Mouse (Mus musculus): ENCODE measurements around the gene Dnah2. TPM values are rescaled to one million over a fixed set of nuclear protein-coding genes. Genes with fewer than 3 reads are reported as not detected.

The Dnah2 gene
- polyA plus RNA-seq, 1 experiment from 2014 or later = 3.0 TPM

- Histone ChIP-seq H3K27ac (ENCODE audit: low read depth, low read length) (no peak overlapping the region), H3K4me2 (ENCODE audit: low read length) (no peak overlapping the region), H3K27me3 (replicated peaks; ENCODE audit: control insufficient read depth, insufficient read depth, low read length) (no peaks in the 10 kb centered on the region), H3K36me3 (ENCODE audit: control insufficient read depth, insufficient read depth, low read length) (no peaks in the 10 kb centered on the region; the same call in 1 of the 2 replicates), H3K9ac (ENCODE audit: low read depth, low read length) (no peak overlapping the region), H3K4me3 (ENCODE audit: low read length) (no peak overlapping the region), H3K9me3 (ENCODE audit: control insufficient read depth, low read length) (no peaks in the 10 kb centered on the region), H3K4me1 (ENCODE audit: control insufficient read depth, insufficient read depth, low read depth, low read length) (peaks cover 20% of the 10 kb centered on the region)
- ATAC-seq = no peak
- WGBS = 73% methylated on average over 5 of the region's 5 CpGs
These were observed 27.4 kb upstream of the Dnah2 start for GRCm38 (mm10) chr11:69576307-69576706.

GRCm38 (mm10) chr11:69575220-69575619 is 26.3 kb upstream of the Dnah2 start:
- Histone ChIP-seq H3K9me3 (ENCODE audit: control insufficient read depth, low read length) (no peaks in the 10 kb centered on the region), H3K4me1 (ENCODE audit: control insufficient read depth, insufficient read depth, low read depth, low read length) (peaks cover 20% of the 10 kb centered on the region), H3K27me3 (replicated peaks; ENCODE audit: control insufficient read depth, insufficient read depth, low read length) (no peaks in the 10 kb centered on the region), H3K36me3 (ENCODE audit: control insufficient read depth, insufficient read depth, low read length) (peaks cover 2% of the 10 kb centered on the region; the same call in 1 of the 2 replicates), H3K4me3 (ENCODE audit: low read length) (no peak overlapping the region), H3K4me2 (ENCODE audit: low read length) (no peak overlapping the region), H3K27ac (ENCODE audit: low read depth, low read length) (no peak overlapping the region), H3K9ac (ENCODE audit: low read depth, low read length) (no peak overlapping the region)
- ATAC-seq = no peak
- 64% methylated on average over 3 of the region's 3 CpGs for WGBS

GRCm38 (mm10) chr11:69565131-69565530 is 16.2 kb upstream of the Dnah2 start:
- no peak overlapping the region for H3K4me2 ChIP-seq (ENCODE audit: low read length)
- no peak overlapping the region for H3K4me3 ChIP-seq (ENCODE audit: low read length)
- WGBS = 86% methylated on average over 8 of the region's 8 CpGs
- H3K27ac ChIP-seq (ENCODE audit: low read depth, low read length) = no peak overlapping the region
- no peaks in the 10 kb centered on the region for H3K27me3 ChIP-seq (replicated peaks; ENCODE audit: control insufficient read depth, insufficient read depth, low read length)
- H3K4me1 ChIP-seq (ENCODE audit: control insufficient read depth, insufficient read depth, low read depth, low read length) = peaks cover 14% of the 10 kb centered on the region
- H3K36me3 ChIP-seq (ENCODE audit: control insufficient read depth, insufficient read depth, low read length) = peaks cover 5% of the 10 kb centered on the region
- ATAC-seq = no peak
- no peak overlapping the region for H3K9ac ChIP-seq (ENCODE audit: low read depth, low read length)
- H3K9me3 ChIP-seq (ENCODE audit: control insufficient read depth, low read length) = no peaks in the 10 kb centered on the region

- no peak overlapping the region for H3K4me2 ChIP-seq (ENCODE audit: low read length)
- H3K27me3 ChIP-seq (replicated peaks; ENCODE audit: control insufficient read depth, insufficient read depth, low read length) = no peaks in the 10 kb centered on the region
- H3K9me3 ChIP-seq (ENCODE audit: control insufficient read depth, low read length) = no peaks in the 10 kb centered on the region
- peaks cover 14% of the 10 kb centered on the region for H3K4me1 ChIP-seq (ENCODE audit: control insufficient read depth, insufficient read depth, low read depth, low read length)
- H3K27ac ChIP-seq (ENCODE audit: low read depth, low read length) = no peak overlapping the region
- no peak overlapping the region for H3K9ac ChIP-seq (ENCODE audit: low read depth, low read length)
- peaks cover 5% of the 10 kb centered on the region for H3K36me3 ChIP-seq (ENCODE audit: control insufficient read depth, insufficient read depth, low read length)
- WGBS = 47% methylated on average over 3 of the region's 3 CpGs
- no peak for ATAC-seq
- no peak overlapping the region for H3K4me3 ChIP-seq (ENCODE audit: low read length)
These were observed 15.5 kb upstream of the Dnah2 start for GRCm38 (mm10) chr11:69564391-69564790.

- Histone ChIP-seq H3K27ac (ENCODE audit: low read depth, low read length) (no peak overlapping the region), H3K27me3 (replicated peaks; ENCODE audit: control insufficient read depth, insufficient read depth, low read length) (no peaks in the 10 kb centered on the region), H3K36me3 (ENCODE audit: control insufficient read depth, insufficient read depth, low read length) (peaks cover 5% of the 10 kb centered on the region), H3K4me2 (ENCODE audit: low read length) (no peak overlapping the region), H3K4me1 (ENCODE audit: control insufficient read depth, insufficient read depth, low read depth, low read length) (peaks cover 24% of the 10 kb centered on the region), H3K9me3 (ENCODE audit: control insufficient read depth, low read length) (no peaks in the 10 kb centered on the region), H3K9ac (ENCODE audit: low read depth, low read length) (no peak overlapping the region), H3K4me3 (ENCODE audit: low read length) (no peak overlapping the region)
- WGBS = 87% methylated on average over 13 of the region's 13 CpGs
- ATAC-seq = no peak
These were observed 14.5 kb upstream of the Dnah2 start for GRCm38 (mm10) chr11:69563373-69563772.

GRCm38 (mm10) chr11:69560896-69561854 is 12.3 kb upstream of the Dnah2 start:
- Histone ChIP-seq H3K9ac (ENCODE audit: low read depth, low read length) (peak overlapping the region; percentile 88; the same call in 1 of the 2 replicates), H3K9me3 (ENCODE audit: control insufficient read depth, low read length) (no peaks in the 10 kb centered on the region), H3K4me2 (ENCODE audit: low read length) (peak overlapping the region; percentile 92), H3K36me3 (ENCODE audit: control insufficient read depth, insufficient read depth, low read length) (peaks cover 5% of the 10 kb centered on the region), H3K27me3 (replicated peaks; ENCODE audit: control insufficient read depth, insufficient read depth, low read length) (no peaks in the 10 kb centered on the region), H3K27ac (ENCODE audit: low read depth, low read length) (peak overlapping the region; percentile 41; the same call in 1 of the 2 replicates), H3K4me1 (ENCODE audit: control insufficient read depth, insufficient read depth, low read depth, low read length) (peaks cover 46% of the 10 kb centered on the region), H3K4me3 (ENCODE audit: low read length) (peak overlapping the region; percentile 66)
- 12% methylated on average over 16 of the region's 16 CpGs for WGBS
- peak; percentile 60 for ATAC-seq

GRCm38 (mm10) chr11:69559851-69560765 is 11.2 kb upstream of the Dnah2 start, which contains the start of gene Efnb3:
TSS of gene Efnb3 (minus strand) at chr11:69560205.
- H3K9me3 ChIP-seq (ENCODE audit: control insufficient read depth, low read length) = no peaks in the 10 kb centered on the region
- H3K36me3 ChIP-seq (ENCODE audit: control insufficient read depth, insufficient read depth, low read length) = peaks cover 5% of the 10 kb centered on the region
- peak within 1 kb of the TSS; percentile 66 for H3K4me3 ChIP-seq (ENCODE audit: low read length)
- no peaks in the 10 kb centered on the region for H3K27me3 ChIP-seq (replicated peaks; ENCODE audit: control insufficient read depth, insufficient read depth, low read length)
- peak within 1 kb of the TSS; percentile 74 for H3K27ac ChIP-seq (ENCODE audit: low read depth, low read length)
- H3K4me2 ChIP-seq (ENCODE audit: low read length) = peak within 1 kb of the TSS; percentile 92
- peaks cover 50% of the 10 kb centered on the region for H3K4me1 ChIP-seq (ENCODE audit: control insufficient read depth, insufficient read depth, low read depth, low read length)
- WGBS = under 1% methylated on average over 46 of the region's 59 CpGs
- ATAC-seq = peak; percentile 60
- peak within 1 kb of the TSS; percentile 88 for H3K9ac ChIP-seq (ENCODE audit: low read depth, low read length)

GRCm38 (mm10) chr11:69559183-69559582 is 10.3 kb upstream of the Dnah2 start:
- no peaks in the 10 kb centered on the region for H3K27me3 ChIP-seq (replicated peaks; ENCODE audit: control insufficient read depth, insufficient read depth, low read length)
- H3K4me3 ChIP-seq (ENCODE audit: low read length) = peak overlapping the region; percentile 66
- 4% methylated on average over 5 of the region's 5 CpGs for WGBS
- ATAC-seq = no peak
- H3K36me3 ChIP-seq (ENCODE audit: control insufficient read depth, insufficient read depth, low read length) = peaks cover 8% of the 10 kb centered on the region
- H3K9me3 ChIP-seq (ENCODE audit: control insufficient read depth, low read length) = no peaks in the 10 kb centered on the region
- peak overlapping the region; percentile 88 for H3K9ac ChIP-seq (ENCODE audit: low read depth, low read length)
- H3K4me1 ChIP-seq (ENCODE audit: control insufficient read depth, insufficient read depth, low read depth, low read length) = peaks cover 54% of the 10 kb centered on the region
- H3K4me2 ChIP-seq (ENCODE audit: low read length) = peak overlapping the region; percentile 92
- H3K27ac ChIP-seq (ENCODE audit: low read depth, low read length) = peak overlapping the region; percentile 74; the same call in 1 of the 2 replicates
